Mouse (Mus musculus): ENCODE data around the gene Elovl3. TPM values are rescaled to one million over a fixed set of nuclear protein-coding genes. Genes with fewer than 3 reads are reported as not detected.

Elovl3 gene
- polyA plus RNA-seq, 1 experiment = 0.37 TPM

DNA sequence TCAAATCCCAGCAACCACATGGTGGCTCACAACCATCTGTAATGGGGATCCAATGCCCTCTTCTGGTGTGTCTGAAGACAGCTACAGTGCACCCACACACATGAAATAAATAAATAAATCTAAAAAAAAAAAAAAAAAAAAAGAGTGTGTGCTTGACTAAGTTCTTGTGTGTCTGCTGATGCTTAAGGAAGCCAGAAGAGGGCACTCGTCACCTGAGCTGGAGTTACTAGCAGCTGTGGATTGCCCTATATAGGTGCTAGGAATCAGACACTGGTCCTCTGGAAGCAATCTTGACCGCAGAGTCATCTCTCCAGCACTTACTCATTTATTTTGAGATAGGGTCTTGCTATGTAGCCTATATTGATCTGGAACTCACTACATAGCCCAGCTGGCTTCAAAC, 37.6 kb upstream of the Elovl3 start:
- Histone ChIP-seq H3K79me2 (ENCODE audit: control insufficient read depth, insufficient read depth) (no peaks in the 10 kb centered on the region), H3ac (ENCODE audit: control insufficient read depth, insufficient read length, low read depth) (no peak overlapping the region), H3K36me3 (ENCODE audit: control insufficient read depth, insufficient read depth) (no peaks in the 10 kb centered on the region), H3K4me3 (ENCODE audit: insufficient read depth, poor library complexity, severe bottlenecking) (no peak overlapping the region), H3K79me3 (ENCODE audit: low read depth) (no peaks in the 10 kb centered on the region), H3K27me3 (ENCODE audit: control insufficient read depth, insufficient read depth, insufficient read length) (no peaks in the 10 kb centered on the region)
- TF ChIP-seq MYOD1 (IDR thresholded peaks at IDR 0.05; ENCODE audit: control insufficient read depth, insufficient read length, low read depth) (no peak), CTCF (IDR thresholded peaks at IDR 0.05; ENCODE audit: control insufficient read depth, insufficient read depth, insufficient read length) (no peak)

DNA sequence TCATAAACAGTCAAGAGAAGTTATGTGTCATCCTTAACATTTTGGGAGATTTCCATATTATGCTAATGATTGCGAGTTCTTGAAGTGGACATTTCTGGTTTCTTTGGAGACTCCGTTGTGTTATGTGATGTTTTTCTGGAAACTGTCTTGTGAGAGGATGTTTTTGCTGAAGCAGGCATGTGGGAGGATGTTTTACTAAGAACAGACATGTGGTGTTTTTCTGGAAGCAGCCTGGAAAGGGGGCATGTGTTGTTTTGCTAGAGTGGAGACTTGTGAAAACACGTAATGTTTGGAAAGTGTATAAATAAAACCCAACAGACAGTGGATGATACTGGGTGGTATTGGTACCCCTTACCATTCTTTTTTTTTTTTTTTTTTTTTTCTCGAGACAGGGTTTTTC, 36.4 kb upstream of the Elovl3 start:
- TF ChIP-seq CEBPB (IDR thresholded peaks at IDR 0.05; ENCODE audit: low read depth) = no peak
- no peak for TF ChIP-seq MAX (IDR thresholded peaks at IDR 0.05)
- TF ChIP-seq MYOD1 (IDR thresholded peaks at IDR 0.05; ENCODE audit: control insufficient read depth, insufficient read length, low read depth) = no peak
- no peak for TF ChIP-seq FOSL1 (IDR thresholded peaks at IDR 0.05; ENCODE audit: insufficient read depth, low read length, poor library complexity, severe bottlenecking)
- TF ChIP-seq USF1 (IDR thresholded peaks at IDR 0.05; ENCODE audit: low read depth) = no peak
- TF ChIP-seq CTCF (IDR thresholded peaks at IDR 0.05; ENCODE audit: control insufficient read depth, insufficient read depth, insufficient read length) = no peak
- no peak for TF ChIP-seq MYOG (IDR thresholded peaks at IDR 0.05; ENCODE audit: control insufficient read depth, extremely low read depth, insufficient read length)
- H3K79me2 ChIP-seq (ENCODE audit: control insufficient read depth, insufficient read depth) = no peaks in the 10 kb centered on the region
- H3ac ChIP-seq (ENCODE audit: control insufficient read depth, insufficient read length, low read depth) = no peak overlapping the region
- H3K4me3 ChIP-seq (ENCODE audit: insufficient read depth, poor library complexity, severe bottlenecking) = no peak overlapping the region
- H3K27me3 ChIP-seq (ENCODE audit: control insufficient read depth, insufficient read depth, insufficient read length) = no peaks in the 10 kb centered on the region
- H3K36me3 ChIP-seq (ENCODE audit: control insufficient read depth, insufficient read depth) = no peaks in the 10 kb centered on the region
- H3K79me3 ChIP-seq (ENCODE audit: low read depth) = no peaks in the 10 kb centered on the region

DNA sequence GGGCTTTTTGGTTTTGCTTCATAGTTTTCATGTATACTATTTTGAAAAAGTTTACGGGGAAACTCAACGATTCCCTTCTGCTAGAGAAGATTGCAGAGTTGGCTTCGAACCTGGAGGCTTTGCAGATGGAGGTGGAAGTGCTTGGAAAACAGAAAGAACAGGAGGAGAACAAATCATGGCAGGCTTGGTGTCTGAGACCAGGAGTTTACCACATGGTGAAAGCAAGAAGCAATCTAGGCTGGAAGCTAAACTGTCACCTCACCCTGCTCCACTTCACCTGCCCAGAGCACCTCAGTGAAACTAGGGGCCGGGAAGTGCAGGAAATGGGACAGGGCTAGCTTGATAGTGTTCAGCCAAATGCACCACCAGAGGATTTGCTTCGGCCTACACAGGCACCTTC, 35.3 kb upstream of the Elovl3 start:
- H3K27me3 ChIP-seq (ENCODE audit: control insufficient read depth, insufficient read depth, insufficient read length) = no peaks in the 10 kb centered on the region

DNA sequence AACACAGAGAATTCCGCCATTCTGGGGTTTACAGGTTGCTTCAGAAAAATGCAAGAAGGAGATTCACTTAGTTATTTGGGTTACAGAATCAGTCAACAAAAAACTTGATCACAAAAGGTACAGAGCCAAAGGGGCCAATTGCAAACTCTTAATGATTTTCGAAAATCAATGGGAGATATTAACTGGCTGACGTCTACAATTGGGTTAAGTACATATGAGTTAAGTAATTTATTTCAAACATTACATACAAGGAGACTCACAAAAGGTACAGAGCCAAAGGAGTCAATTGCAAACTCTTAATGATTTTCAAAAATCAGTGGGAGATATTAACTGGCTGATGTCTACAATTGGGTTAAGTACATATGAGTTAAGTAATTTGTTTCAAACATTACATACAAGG, 32.1 kb upstream of the Elovl3 start:
- TF ChIP-seq FOSL1 (IDR thresholded peaks at IDR 0.05; ENCODE audit: insufficient read depth, low read length, poor library complexity, severe bottlenecking) (no peak), CEBPB (IDR thresholded peaks at IDR 0.05; ENCODE audit: low read depth) (no peak), MAX (IDR thresholded peaks at IDR 0.05) (no peak), USF1 (IDR thresholded peaks at IDR 0.05; ENCODE audit: low read depth) (no peak), CTCF (IDR thresholded peaks at IDR 0.05; ENCODE audit: control insufficient read depth, insufficient read depth, insufficient read length) (no peak), MYOG (IDR thresholded peaks at IDR 0.05; ENCODE audit: control insufficient read depth, extremely low read depth, insufficient read length) (no peak), MYOD1 (IDR thresholded peaks at IDR 0.05; ENCODE audit: control insufficient read depth, insufficient read length, low read depth) (no peak)
- H3ac ChIP-seq (ENCODE audit: control insufficient read depth, insufficient read length, low read depth) = no peak overlapping the region

More for the DNA sequence above, 35.3 kb upstream of the Elovl3 start:
- H3ac ChIP-seq (ENCODE audit: control insufficient read depth, insufficient read length, low read depth) = no peak overlapping the region
- no peaks in the 10 kb centered on the region for H3K79me3 ChIP-seq (ENCODE audit: low read depth)
- no peak for TF ChIP-seq CEBPB (IDR thresholded peaks at IDR 0.05; ENCODE audit: low read depth)
- no peak for TF ChIP-seq FOSL1 (IDR thresholded peaks at IDR 0.05; ENCODE audit: insufficient read depth, low read length, poor library complexity, severe bottlenecking)
- no peak for TF ChIP-seq USF1 (IDR thresholded peaks at IDR 0.05; ENCODE audit: low read depth)
- no peak for TF ChIP-seq MYOG (IDR thresholded peaks at IDR 0.05; ENCODE audit: control insufficient read depth, extremely low read depth, insufficient read length)
- TF ChIP-seq MAX (IDR thresholded peaks at IDR 0.05) = no peak
- no peaks in the 10 kb centered on the region for H3K79me2 ChIP-seq (ENCODE audit: control insufficient read depth, insufficient read depth)
- no peaks in the 10 kb centered on the region for H3K36me3 ChIP-seq (ENCODE audit: control insufficient read depth, insufficient read depth)
- H3K4me3 ChIP-seq (ENCODE audit: insufficient read depth, poor library complexity, severe bottlenecking) = no peak overlapping the region

DNA sequence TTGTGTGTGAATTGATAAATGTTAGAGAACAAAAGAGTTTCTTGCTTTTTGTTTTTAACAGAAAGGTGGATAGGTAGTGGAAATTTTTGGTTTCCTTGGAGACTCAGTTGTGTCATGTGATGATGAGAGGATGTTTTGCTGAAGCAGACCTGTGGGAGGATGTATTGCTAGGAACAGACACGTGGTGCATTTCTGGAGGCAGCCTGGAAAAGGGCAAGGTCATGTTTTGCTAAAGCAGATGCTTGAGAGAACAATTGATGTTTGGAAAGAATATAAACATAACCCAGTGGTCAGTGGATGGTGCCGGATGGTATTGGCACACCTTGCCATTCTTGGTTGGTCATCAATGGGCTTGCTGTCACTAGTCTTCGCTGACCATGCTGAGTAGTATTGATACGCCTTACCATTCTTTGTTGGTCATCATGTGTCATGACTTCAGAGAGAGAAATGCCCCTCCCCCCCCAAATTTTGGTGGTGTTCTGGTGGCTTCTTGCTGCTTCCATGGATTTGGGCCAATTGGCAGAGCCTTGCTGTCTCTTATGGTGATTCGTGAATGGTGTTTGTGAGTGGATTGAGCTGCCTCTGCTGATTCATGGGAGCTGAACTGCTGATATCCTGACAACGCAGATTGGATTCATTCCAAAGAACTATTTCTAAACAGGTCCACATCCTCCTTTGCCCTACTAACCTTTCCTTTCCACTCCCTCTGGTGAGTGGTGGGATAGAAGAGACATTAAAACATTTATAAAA, 28.1 kb upstream of the Elovl3 start:
- no peaks in the 10 kb centered on the region for H3K36me3 ChIP-seq (ENCODE audit: control insufficient read depth, insufficient read depth)
- H3K27me3 ChIP-seq (ENCODE audit: control insufficient read depth, insufficient read depth, insufficient read length) = peaks cover 4% of the 10 kb centered on the region
- H3ac ChIP-seq (ENCODE audit: control insufficient read depth, insufficient read length, low read depth) = no peak overlapping the region
- TF ChIP-seq MAX (IDR thresholded peaks at IDR 0.05) = no peak
- no peak for TF ChIP-seq CTCF (IDR thresholded peaks at IDR 0.05; ENCODE audit: control insufficient read depth, insufficient read depth, insufficient read length)
- no peak for TF ChIP-seq MYOG (IDR thresholded peaks at IDR 0.05; ENCODE audit: control insufficient read depth, extremely low read depth, insufficient read length)
- TF ChIP-seq CEBPB (IDR thresholded peaks at IDR 0.05; ENCODE audit: low read depth) = no peak
- no peak for TF ChIP-seq USF1 (IDR thresholded peaks at IDR 0.05; ENCODE audit: low read depth)
- no peak for TF ChIP-seq MYOD1 (IDR thresholded peaks at IDR 0.05; ENCODE audit: control insufficient read depth, insufficient read length, low read depth)
- TF ChIP-seq FOSL1 (IDR thresholded peaks at IDR 0.05; ENCODE audit: insufficient read depth, low read length, poor library complexity, severe bottlenecking) = no peak
- no peaks in the 10 kb centered on the region for H3K79me2 ChIP-seq (ENCODE audit: control insufficient read depth, insufficient read depth)
- no peak overlapping the region for H3K4me3 ChIP-seq (ENCODE audit: insufficient read depth, poor library complexity, severe bottlenecking)
- no peaks in the 10 kb centered on the region for H3K79me3 ChIP-seq (ENCODE audit: low read depth)

More for the DNA sequence above, 32.1 kb upstream of the Elovl3 start:
- Histone ChIP-seq H3K79me3 (ENCODE audit: low read depth) (no peaks in the 10 kb centered on the region), H3K36me3 (ENCODE audit: control insufficient read depth, insufficient read depth) (no peaks in the 10 kb centered on the region), H3K4me3 (ENCODE audit: insufficient read depth, poor library complexity, severe bottlenecking) (no peak overlapping the region), H3K79me2 (ENCODE audit: control insufficient read depth, insufficient read depth) (no peaks in the 10 kb centered on the region), H3K27me3 (ENCODE audit: control insufficient read depth, insufficient read depth, insufficient read length) (no peaks in the 10 kb centered on the region)

DNA sequence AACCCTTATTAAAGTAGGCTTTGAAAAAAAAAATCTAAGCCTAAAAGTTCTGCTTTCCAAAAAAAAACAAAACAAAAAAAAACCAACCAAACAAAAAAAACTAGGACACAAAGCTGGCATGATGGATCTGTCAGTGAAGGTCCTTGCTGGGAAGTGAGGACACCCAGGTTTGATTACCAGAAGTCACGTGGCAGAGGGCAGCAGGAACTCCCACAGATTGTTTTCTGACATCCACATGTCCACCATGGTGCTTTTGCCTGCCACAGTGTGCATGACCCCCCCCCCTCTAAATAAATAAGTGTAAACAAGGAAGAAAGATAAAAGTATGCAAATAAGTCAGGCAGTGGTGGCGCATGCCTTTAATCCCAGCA, 27.5 kb upstream of the Elovl3 start:
- Histone ChIP-seq H3K79me3 (ENCODE audit: low read depth) (no peaks in the 10 kb centered on the region), H3K27me3 (ENCODE audit: control insufficient read depth, insufficient read depth, insufficient read length) (peaks cover 4% of the 10 kb centered on the region), H3ac (ENCODE audit: control insufficient read depth, insufficient read length, low read depth) (no peak overlapping the region), H3K36me3 (ENCODE audit: control insufficient read depth, insufficient read depth) (no peaks in the 10 kb centered on the region), H3K79me2 (ENCODE audit: control insufficient read depth, insufficient read depth) (no peaks in the 10 kb centered on the region), H3K4me3 (ENCODE audit: insufficient read depth, poor library complexity, severe bottlenecking) (no peak overlapping the region)
- no peak for TF ChIP-seq USF1 (IDR thresholded peaks at IDR 0.05; ENCODE audit: low read depth)
- TF ChIP-seq MYOG (IDR thresholded peaks at IDR 0.05; ENCODE audit: control insufficient read depth, extremely low read depth, insufficient read length) = no peak
- TF ChIP-seq CEBPB (IDR thresholded peaks at IDR 0.05; ENCODE audit: low read depth) = no peak
- no peak for TF ChIP-seq MAX (IDR thresholded peaks at IDR 0.05)

Measured in C2C12 (cell line).